Mouse (Mus musculus) stomach, postnatal 0 days (tissue): ENCODE measurements around the gene Impdh2.

Source experiments
- CTCF ChIP-seq: IDR thresholded peaks from 2 replicates; pipeline ENCODE4 v1.5.1; 2016; ENCODE audit warnings: antibody characterized with exemption, low read depth, mild to moderate bottlenecking, moderate library complexity
- EP300 ChIP-seq: optimal IDR thresholded peaks from 2 replicates; pipeline ENCODE3; 2016; ENCODE audit warnings: antibody characterized with exemption

DNA sequence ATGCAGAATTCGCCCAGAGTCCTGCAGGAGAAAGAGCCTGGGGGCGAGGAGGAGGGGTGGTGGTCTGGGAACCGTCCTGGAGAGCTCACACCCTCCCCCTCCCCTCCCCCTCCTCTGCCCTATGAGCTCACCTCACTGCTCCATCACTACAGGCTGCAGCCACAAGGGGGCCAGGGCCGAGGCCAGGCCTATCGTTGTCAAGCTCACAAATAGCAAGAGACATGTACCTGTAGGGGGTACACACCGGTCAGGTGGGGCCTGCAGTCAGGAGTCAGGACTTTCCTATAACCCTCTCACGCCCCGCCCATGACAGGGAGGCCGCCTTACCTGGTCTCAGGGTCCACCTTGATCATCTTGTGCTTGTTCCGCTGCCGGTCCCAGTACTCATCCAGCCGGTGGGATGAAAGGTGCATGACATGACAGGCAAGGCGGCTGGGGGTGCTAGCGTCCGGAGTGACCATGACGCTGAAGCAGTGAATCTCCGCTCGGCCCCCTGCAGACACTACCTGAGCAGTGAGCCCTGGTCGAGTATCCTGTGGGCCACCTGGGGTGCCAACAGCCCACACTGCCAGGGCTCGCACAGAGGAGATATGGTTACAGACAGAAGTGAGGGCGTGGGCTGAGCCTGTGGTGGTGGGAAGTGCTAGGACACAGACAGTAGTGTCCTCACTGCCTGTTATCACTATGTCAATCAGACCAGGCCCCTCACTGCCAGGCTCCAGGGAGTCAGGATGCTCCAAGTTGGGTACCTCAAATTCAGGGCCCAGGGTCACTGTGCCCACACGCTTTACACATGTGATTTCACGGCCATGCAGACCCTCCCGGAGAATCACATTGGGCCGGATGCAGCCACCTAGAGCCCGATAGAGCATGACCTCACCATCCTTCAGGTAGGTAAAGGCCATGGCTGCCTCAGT, 13.9 kb downstream of the Impdh2 start:
- TF ChIP-seq EP300 (no peak), CTCF (peak; percentile 80)
